Mouse (Mus musculus) WW6 (cell line): ENCODE measurements at regions not wholly inside any gene's neighbourhood (a gene's known extent, or its start where the extent isn't known, plus 50 kb on each side); places are given as distances from the start of the nearest gene placed in this dataset.

Source experiments
- DNase-seq: peaks from one replicate; pipeline ENCODE4 v3.0.0-alpha.2; 2013; ENCODE audit warnings: low read depth, low spot score

DNA sequence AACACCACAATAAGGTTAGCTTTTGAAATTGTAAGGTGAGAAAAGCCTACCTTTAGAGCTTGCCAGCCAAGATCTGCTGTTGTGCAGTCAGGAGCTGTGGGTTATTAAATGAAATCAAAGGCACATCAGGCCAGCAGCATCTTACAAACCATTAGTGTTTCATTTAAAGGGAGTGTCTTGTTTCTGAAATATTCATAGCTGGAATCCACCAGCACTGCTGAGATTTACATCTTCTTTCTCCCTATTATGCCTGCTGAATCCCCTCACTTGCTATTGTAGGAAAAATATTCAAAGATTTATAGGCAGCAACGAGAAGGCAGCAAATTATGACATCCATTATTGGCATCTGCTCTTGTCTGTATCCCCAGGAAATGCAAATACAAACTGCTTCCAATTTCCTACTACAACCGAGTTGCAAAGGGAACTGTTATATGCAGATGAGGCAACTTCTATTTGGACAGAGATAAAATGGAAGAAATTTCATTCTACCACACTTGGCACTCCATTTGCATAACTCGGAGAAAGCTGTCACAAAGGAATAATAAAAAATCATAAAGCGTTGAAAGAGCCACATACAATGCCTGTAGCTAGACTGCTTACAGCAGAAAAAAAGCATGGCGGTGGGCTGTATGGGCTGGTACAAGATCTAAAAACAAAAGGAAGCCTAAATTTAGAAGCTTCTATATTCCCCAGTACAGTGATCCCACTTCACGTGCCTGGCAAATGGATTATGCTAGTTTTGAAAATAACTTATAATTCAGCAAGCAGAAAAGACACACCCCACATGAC lies 60.3 kb upstream of the Prkd1 start:
- DNase-seq, result no peak

DNA sequence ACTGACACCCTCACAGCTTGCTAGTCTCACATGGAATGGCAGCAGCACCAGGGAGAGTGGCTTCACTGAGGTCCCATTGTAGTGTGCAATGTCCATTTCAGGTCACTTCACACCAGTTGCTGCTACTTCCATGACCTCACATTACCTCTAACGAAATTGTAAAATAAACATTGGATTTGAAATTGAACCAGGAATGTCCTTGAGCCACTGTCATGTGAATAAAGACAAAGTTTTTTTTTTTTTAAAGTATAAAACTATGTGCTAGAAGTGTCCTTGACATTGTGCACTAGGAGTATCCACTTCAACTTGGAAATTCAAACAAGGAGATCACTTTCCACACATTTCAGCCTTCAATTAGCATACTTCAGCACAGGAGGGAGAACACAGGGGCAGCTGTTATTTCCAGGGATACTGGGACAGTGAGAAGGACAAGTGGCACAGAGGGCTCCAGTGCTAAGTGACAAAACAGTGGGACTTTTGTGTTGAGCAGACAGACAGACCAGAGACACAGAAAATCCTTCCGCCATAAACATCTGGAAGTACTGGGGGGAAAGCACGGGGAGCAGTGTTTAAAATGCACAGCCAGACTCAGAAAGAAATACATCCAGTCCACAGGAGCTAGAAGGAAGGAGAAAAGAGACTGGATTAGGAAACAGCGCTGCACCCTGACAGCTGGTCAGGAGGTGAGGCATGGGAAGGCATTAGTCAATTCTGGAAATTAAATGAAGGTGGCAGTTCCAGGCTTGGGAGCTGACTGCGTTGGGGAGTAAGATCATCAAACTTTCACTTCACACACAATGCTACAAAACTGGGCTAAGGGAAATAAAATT lies 49.9 kb upstream of the Prkd1 start:
- DNase-seq, result no peak
